Mouse (Mus musculus) spleen, embryonic (tissue): ENCODE measurements around the gene Nr1i3.

Experiments used
- CTCF ChIA-PET: fragments of 350-600 bp; sonication (Branson Sonifier 250); formaldehyde crosslinking; loops from one replicate; lab custom pipeline; 2022; lab: Charles Lee

Gene Nr1i3

DNA sequence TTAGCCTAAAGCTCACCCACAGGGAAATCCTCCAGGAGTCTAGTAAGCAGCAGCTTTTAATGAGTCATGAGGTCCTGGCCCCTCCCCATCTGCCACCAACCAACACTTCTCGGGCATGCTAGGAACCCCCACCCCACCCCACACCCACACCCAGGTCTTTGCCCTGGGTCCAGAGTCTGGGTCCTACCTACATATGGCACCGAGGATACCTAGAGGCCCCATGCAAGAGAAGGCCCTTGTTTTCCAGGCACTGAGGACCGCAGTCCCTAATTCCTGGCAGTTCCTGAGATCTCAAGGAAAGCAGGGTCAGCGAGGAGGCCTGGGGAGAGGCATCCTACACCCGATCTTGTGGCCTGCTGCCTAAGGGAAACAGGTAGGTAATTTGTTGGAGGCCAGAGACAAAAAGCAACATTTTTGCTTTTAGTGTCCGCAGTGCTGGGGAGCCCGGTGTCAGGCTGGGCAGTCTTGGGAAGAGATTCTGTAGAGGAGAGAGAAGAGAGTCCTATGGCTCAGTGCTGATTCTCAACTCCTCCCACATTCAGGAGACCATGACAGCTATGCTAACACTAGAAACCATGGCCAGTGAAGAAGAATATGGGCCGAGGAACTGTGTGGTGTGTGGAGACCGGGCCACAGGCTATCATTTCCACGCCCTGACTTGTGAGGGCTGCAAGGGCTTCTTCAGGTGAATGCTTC, at the start of gene Nr1i3:
TSS of gene Nr1i3 (plus strand) at position 170 of the 696 bp plus-strand sequence.
- CTCF ChIA-PET: interaction anchor here (0.6 kb wide), 2 partner anchors 14 to 600 kb away, joined by 3 read pairs; no protein-coding TSS in a partner anchor

DNA sequence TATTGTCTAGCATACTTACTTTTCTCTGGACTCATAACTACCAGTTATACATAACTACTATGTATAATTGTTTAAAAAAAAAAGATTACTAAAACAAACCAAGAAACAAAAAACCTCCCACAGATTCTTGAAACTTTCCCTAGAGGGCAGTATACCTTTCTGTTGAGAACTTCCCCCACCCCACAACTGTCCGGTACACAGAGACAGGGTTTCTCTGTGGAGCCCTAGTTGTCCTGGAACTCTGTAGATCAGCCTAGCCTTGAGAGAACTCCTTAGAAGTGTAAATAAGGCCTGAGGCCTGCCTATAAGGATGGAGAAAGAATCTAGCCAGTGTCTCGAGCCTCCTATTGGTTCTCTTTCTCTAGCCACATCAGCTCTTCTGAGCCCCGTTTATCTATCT, 49.5 kb upstream of the Nr1i3 start:
- CTCF ChIA-PET: no interaction called here

DNA sequence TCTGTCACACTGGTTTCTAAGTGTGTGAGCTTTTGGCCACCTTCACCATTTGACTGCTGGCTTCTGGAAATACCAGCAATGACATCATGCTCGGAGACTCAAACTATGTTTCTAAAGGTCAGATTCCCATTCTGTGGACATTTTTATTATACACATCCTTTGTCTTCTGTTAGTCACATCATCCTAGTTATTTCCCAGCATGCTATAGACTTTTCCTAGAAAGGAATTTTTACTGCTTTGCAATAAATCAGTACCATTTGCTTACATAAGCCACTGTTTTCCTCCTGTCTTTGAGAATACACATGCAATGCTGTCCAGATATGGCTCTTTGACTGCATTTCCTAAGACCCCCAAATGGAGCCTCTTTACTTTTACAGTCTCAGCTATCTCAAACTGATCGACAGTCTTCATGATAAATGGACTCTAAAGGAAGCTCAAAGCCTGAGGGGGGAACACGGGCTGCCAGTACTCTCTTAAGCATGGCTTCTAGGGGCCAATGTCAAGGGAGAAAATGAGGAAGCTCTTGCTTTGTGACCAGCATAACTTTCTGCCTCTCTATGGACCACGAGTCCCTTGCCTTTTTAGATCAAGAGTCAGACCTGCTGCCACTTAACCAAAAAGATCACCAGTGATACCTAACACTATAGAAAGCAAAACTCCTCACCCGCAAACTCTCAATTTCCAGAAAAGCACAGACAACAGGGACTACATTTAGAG, 48.0 kb upstream of the Nr1i3 start:
- CTCF ChIA-PET: no interaction called here

DNA sequence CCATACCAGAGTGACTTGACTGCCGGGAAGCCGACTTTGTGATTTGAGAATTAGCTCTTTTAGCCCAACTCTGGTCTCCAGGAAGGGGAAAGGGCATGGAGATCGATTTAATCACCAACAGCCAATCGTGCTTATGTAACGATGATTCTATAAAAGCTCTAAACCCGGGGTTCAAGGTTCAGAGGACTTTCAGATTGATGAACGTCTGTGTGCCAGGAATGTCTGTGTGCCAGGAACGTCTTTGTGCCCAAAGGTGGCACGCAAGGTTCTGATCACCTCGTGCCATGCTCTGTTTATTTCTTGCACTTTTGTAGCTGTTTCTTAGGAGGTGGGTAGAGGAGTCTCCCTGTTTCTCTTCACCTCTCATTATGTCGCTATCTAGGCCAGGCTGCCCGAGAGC, 44.9 kb upstream of the Nr1i3 start:
- CTCF ChIA-PET: no interaction called here

DNA sequence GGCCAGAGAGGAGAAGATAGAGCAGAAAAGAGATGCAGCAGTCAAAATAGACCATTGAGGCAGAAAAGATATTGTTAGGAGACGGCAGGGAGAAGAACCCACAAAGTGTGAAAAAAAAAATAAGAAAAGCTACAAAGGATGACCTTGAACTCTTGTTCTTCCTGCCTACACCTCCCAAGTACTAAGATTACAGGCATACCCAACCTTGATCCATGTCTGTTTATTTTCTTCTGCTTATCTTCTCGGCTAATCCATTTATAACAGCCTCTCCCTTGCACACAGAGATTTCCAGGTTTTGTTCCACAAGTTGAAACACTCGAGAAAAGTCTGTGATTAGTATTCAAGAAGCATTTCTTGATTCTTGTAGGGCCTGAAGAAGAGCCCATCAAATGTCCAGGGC, 43.9 kb upstream of the Nr1i3 start:
- CTCF ChIA-PET: no interaction called here

DNA sequence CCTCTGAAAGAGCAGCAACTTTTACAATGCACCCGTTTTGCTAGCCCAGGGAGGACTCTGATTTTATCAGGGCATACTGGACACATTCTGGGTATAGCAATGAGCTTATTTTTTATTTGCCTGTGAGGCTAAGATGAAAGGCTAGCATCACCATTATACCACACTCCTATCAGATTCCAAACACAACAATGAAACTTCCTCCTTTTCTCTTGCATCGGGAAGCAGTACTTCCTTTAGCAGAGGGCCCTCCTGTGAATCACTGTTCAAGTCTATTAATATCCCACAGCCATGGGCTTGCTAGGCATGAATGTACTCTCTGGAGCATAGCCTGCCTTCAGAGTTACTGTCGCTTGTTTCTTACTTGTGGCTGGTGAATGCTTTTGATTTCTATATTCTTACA, 42.6 kb upstream of the Nr1i3 start:
- CTCF ChIA-PET: no interaction called here

DNA sequence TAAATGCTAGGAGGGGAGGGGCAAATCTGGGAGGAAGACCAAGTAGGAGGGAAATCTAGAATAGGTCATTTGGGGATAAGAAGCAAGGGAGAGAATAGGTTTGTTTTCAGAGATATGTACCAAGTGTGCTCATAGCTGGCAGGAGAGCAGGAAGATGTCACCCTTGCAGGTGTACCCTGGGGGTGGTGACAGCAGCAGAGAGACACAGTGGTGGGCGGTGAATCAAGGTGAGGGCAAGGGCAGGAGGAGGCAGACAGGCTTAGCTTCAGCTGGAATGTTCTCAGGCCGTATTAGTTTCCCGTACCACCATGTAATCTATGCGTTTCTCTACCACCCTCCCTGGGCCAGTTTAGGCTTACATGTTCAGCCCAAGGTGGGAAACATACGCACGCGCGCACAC, 41.0 kb upstream of the Nr1i3 start:
- CTCF ChIA-PET: no interaction called here

DNA sequence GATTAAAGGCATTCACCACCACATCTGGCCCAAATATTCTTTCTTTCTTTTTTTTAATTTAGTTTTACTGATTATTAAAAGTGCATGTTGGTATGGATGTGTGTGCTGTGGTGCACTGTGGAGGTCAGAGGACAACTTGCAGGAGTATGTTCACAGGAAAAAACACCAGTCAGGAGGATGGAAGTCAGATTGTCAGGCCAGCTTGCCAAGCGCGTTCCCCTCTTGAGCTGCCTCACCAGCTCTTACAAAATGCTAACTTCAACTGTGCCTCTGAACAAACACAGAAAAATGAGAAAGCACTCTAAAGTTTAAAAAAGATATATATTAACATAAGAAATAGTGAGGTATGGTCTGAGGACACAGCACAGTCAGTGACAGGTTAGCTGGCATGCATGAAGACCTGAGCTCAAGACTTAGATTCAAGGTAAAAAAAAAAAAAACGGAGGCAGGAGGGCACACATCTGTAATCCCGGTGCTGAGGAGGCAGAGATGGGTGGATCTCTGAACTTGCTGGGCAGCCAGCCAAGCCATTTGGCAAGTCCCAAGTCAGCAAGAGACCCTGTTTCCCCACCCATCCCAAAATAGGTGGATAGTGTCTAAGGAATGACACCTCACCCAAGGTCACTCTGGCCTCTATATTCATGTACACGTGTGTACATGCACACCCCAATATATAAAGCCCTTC, 34.1 kb upstream of the Nr1i3 start:
- CTCF ChIA-PET: interaction anchor here (0.7 kb wide), 1 partner anchor 277 kb away, joined by 4 read pairs; no protein-coding TSS in a partner anchor

DNA sequence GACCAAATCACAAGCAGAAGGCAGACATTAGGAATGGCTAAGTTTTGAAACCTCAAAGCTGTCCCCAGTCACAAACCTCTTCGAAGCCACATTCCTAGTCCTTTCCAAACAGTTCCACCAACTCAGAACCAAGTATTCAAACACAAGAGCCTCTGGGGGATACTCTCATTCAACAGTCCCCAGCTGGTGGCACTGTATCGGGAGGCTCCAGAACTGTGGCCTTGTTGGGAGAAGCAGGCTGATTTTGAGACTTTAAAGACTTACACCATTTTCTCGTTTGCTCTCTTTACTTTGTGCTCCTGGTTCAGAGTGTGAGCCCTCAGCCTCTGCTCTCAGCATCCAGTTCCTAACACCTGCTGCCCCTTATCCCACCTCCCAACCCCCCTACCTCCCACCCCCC, 30.7 kb upstream of the Nr1i3 start:
- CTCF ChIA-PET: no interaction called here

DNA sequence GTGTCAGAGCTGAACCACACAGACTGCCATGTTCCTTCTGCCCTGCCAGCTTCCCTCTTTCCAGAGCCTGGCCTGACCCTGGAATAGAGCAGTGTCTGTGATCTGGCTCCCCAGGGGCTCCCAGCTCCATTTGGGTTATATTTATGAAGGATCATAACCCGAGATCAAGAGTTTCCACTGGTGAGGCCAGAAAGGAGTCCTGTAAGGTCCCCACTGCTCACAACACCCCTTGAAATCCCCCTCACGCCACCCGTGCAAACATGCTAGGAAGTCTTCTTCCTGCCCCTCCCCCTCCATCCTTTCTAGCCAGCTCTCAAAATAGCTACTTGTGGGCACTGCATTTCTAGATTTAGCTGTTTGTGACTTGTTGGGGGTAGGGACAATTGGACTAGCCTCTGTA, 30.1 kb upstream of the Nr1i3 start:
- CTCF ChIA-PET: no interaction called here

DNA sequence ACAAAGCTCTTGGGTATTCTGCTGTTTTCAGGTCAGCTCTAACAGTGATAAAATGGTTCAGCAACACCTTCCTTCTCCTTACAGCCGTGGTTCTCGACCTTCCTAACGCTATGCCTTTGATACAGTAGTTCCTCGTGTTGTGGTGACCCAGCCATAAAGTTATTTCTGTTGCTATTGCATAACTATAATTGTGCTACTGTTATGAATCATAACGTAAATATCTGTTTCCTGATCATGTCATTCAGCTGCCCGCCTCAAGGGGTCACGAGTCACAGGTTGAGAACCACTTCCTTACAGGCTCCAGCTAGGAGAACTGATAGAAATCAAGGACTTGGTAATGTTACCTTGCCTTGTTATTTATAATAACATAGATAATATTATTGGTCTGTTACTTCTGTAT, 29.5 kb upstream of the Nr1i3 start:
- CTCF ChIA-PET: no interaction called here

DNA sequence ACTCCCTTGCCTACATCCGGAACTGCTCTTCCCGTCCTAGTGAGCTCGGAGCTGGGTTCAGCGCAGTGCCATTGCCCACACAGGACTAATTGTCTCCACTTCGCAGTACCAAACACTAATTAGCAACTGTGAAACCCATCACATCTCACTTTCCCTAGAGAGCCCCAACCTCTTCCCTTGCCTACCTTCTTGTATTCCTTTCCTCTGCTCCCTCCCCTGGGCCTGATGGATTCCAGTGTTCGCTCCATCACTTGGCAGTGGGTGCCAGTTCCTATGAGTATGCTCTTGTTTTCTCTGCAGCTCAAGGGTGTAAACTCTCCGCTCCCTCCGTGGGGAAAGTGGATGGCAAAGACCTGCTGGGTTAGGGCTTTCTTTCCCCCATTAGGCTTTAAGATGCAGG, 28.1 kb upstream of the Nr1i3 start:
- CTCF ChIA-PET: interaction anchor here (0.5 kb wide), 1 partner anchor 18 kb away, joined by 3 read pairs; no protein-coding TSS in a partner anchor

DNA sequence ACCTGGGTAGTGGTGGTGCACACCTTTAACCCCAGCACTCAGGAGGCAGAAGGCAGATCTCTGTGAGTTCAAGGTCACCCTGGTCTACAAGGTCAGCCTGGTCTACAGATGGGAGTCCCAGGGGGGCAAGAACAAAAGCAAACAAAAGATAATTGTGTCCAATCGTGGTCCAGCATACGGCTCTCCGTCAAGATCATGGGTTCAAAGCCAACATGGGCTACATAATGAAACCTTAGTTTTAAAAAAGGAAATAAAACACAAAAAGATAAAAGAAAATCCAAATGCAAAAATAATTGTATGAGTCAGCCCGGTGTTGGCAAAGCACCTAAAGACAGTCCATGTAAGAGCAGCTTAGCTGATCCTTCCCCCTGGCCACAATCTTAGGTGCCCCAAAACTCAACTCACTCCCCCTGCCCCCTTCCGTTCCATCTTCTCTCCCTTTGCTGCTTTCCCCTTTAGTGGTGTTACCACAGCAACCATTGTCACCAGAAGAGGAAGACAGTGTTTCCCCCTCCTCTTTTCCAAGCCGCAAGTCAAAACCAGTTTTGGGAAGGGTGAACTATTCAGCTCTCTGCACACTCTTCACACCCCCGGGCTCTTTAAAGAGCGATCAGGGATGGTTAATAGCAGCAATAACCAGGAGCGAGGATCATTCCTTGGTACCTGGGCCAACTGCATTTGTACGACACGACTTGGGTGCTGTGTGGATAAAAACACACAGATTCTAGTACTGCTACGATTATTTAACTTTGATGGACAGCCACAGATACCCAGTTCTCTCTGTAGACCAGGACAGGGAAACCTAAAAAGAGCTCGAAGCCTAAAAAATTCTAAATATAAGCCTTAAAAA, 25.7 kb upstream of the Nr1i3 start:
- CTCF ChIA-PET: interaction anchor here (0.6 kb wide), 1 partner anchor 40 kb away, joined by 6 read pairs; no protein-coding TSS in a partner anchor

DNA sequence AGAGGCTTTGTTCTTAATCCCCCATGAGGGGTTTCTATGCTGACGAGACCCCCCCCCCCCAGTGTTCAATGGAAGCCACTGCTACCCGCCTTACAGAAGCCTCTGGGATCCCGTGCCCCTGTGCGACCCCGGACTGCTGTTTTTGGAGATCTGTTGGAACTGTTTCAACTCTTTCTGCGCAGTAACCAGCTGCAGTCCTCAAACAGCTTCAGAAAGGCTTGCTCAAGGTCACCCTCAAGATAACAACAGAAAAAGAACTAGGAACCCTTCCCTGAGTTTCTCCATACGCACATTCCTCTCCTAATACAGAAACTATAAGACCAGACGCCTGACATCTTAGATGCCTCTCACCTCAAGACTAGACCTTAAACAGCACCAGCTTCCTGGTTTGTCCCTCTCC, 24.7 kb upstream of the Nr1i3 start:
- CTCF ChIA-PET: interaction anchor here (0.6 to 0.7 kb wide), 2 partner anchors 39 to 102 kb away, joined by 6 to 12 read pairs; no protein-coding TSS in a partner anchor

DNA sequence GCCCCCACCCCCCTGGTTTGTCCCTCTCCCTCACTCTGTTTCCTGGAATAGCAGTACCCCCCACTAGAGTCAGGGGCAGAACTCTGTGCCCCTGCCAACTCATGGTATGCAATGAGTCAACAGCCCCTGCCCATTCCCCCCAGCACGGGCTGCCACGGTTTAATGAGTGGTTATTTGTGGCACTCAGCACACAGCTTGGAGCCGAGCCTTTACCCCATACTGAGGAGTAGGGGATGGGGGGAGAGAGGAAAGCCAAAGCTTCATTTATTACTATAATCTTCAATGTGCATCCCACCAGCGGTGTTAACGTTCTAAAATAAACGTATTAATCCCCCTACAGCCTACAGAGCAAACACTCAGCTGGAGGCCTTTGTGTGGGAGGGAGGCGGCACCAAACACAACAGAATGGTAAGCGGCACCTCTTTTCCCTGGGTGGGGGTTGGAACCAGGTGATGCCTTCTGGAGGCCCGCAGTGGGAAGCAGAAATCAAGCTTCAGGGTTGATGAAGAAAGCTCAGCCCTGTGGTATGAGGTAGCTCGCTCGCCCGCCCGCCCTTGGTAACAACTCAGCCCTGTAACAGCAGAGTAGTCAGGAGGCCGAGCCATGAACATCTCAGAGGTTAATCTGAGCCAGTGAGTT, 24.2 kb upstream of the Nr1i3 start:
- CTCF ChIA-PET: interaction anchor here (0.7 kb wide), 1 partner anchor 102 kb away, joined by 12 read pairs; no protein-coding TSS in a partner anchor

DNA sequence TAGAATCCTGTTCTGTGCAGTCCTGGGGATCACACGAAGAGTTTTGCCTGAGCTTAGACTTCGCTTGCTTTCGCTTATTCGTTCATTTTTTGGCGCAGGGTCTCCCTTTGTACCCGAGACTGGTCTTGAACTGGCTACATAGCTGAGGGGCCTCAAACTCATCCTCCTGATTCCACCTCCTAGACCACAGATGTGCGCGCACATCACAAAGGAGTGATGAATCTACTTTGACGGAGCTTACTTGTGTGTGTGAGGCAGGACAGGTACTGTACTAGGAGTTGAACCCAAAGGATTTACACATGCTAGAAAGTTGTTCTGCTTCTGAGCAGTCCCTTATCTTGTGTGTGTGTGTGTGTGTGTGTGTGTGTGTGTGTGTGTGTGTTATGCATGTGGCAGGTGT, 22.9 kb upstream of the Nr1i3 start:
- CTCF ChIA-PET: interaction anchor here (0.7 kb wide), 1 partner anchor 132 kb away, joined by 6 read pairs; no protein-coding TSS in a partner anchor

DNA sequence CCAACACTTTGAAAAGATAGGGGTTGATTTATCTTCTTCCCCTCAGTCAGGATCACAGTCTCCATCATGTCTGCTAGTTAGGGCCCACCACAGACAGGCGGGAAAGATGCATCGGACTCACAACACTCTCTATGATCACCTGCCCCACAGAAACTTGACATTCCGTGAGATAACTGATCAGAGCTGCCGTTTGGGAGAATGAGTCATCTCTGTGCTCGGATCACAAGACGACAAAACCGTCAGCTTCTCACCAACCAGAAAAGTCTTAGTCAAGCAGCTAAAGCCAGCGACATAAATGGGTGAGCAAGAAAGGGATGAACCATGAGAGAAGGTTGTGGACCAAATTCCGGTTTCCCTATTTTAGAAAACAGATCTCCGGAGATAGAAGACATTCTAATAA, 21.5 kb upstream of the Nr1i3 start:
- CTCF ChIA-PET: no interaction called here

DNA sequence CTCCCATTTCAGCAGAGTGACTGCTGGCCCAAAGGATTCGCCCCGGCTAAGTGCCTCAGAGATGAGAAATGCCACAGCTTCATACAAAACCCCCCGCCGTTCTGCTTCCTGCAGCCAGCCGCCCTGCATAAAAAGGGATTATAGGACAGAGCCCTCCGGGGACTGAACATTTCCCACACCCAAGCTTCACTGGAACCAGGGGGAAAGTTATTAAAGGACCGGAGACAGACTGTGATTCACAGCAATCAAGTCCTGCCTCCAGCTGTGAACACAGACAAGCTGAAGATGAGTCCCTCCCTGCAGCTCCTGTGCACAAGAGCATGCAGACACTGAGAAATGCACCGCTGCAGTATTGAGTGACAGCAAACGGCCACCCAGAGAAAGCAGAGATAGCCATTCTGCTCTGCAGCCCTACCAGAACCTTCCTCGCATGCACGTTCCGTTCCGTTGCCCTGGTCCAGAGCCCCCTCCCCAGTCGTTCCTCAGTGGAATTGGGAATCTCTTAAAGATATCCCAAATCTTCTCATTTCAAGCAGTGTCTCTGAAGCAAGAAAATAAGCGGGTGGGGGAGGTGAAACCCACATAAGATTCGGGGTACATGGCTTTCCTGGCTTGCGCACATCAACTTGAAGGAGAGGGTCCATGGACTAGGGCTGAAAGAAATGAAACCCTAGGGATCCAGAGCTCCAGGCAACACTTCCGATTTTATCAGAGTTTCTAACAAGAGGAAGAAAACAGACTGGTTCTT, 20.5 kb upstream of the Nr1i3 start:
- CTCF ChIA-PET: no interaction called here

DNA sequence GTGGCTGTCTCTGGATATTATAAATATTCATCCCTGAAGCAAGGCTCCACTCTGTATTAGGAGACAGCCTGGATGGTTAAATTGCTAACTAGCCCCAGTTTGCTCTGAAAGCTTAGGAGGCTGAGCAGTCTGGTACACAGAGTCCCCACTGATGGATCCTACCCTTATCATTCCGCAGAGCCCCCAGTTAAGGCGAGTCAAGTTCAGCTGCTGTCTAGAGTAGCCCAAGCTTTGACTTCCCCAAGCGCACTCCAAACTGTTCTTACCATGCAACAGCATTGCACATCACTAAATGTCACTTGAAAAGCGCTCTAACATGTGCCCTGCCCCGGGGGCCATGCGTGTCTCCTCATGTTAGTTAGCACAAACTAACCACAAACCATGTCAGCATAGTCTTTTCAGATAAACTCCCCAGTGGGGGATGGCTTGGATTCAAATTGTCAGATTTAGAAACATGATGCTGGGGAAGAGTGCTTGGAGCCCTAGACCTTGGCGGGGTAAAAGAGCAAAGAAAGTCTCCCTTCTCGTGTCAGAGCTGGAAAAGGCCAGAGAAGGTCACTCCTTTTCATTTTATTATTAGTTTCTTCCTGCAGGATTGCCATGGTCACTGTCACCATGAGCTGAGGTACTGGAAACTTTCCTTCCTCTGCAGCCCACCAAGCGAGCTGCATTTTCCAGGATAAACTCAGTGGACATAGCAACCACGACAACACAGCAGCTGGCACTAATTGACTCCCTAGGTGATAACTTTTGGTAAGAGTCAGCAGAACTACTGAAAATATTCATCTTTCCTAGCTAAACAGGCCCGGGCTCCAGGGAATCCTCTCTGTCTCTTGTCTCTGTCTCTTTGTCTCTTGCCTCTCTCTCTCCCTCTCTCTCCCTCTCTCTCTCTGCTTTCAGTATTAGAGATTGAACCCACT, 19.6 kb upstream of the Nr1i3 start:
- CTCF ChIA-PET: no interaction called here
